In genomic region chr13:100523698-100524097, GRCm38 (mm10) we compare ENCODE assay signal across 33 mouse cellular contexts. TPM values are rescaled to one million over a fixed set of nuclear protein-coding genes. Genes with fewer than 3 reads are reported as not detected.
"Had no signal": no experiment of that assay in that cellular context is flagged by ENCODE, and none has a peak within 500 bp of the region (broad histone marks: within the 10 kb centered on the region; RNA-seq: fewer than 3 reads in every experiment).

No protein-coding gene starts in this region.

- H3K36me3 ChIP-seq: limb, embryonic 10.5 days; limb, embryonic 12.5 days; limb, embryonic 13.5 days; limb, embryonic 15.5 days; liver, embryonic 13.5 days; liver, embryonic 15.5 days; lung, embryonic 15.5 days; midbrain, embryonic 10.5 days; midbrain, embryonic 12.5 days; midbrain, embryonic 13.5 days; midbrain, embryonic 15.5 days; neural tube, embryonic 12.5 days had no signal

- H3K27ac ChIP-seq: left cerebral cortex, adult 2 months; limb, embryonic 10.5 days; limb, embryonic 12.5 days; limb, embryonic 13.5 days; limb, embryonic 15.5 days; liver, embryonic 13.5 days; liver, embryonic 14.5 days; liver, embryonic 15.5 days; lung, embryonic 15.5 days; macrophage; midbrain, embryonic 10.5 days; midbrain, embryonic 12.5 days; midbrain, embryonic 13.5 days; midbrain, embryonic 15.5 days; neural tube, embryonic 12.5 days had no signal

- ATAC-seq: lung, postnatal 0 days; midbrain, embryonic 15.5 days; midbrain, embryonic 16.5 days had no signal

- H3K9ac ChIP-seq: limb, embryonic 12.5 days; limb, embryonic 13.5 days; limb, embryonic 15.5 days; liver, embryonic 13.5 days; liver, embryonic 14.5 days; liver, embryonic 15.5 days; lung, embryonic 14.5 days; lung, embryonic 15.5 days; midbrain, embryonic 12.5 days; midbrain, embryonic 13.5 days; midbrain, embryonic 15.5 days; neural tube, embryonic 12.5 days had no signal

- H3K4me2 ChIP-seq: limb, embryonic 12.5 days; limb, embryonic 13.5 days; limb, embryonic 15.5 days; liver, embryonic 11.5 days; liver, embryonic 13.5 days; liver, embryonic 15.5 days; lung, embryonic 14.5 days; lung, embryonic 15.5 days; midbrain, embryonic 11.5 days; midbrain, embryonic 12.5 days; midbrain, embryonic 13.5 days; midbrain, embryonic 15.5 days; neural tube, embryonic 12.5 days had no signal

- DNase-seq: left cerebral cortex, postnatal 4 days; liver, embryonic 13.5 days; lung, adult 18-20 months; lung, adult 2 months; lung, embryonic 14.5 days; lung, postnatal 10 days; lung, postnatal 14 days; lung, postnatal 36 days; lung, postnatal 4 days; midbrain, embryonic 14.5 days had no signal

- H3K4me1 ChIP-seq: limb, embryonic 15.5 days; lung, embryonic 15.5 days; midbrain, embryonic 10.5 days; midbrain, embryonic 12.5 days; midbrain, embryonic 13.5 days; midbrain, embryonic 15.5 days; neural tube, embryonic 12.5 days had no signal

- H3K4me3 ChIP-seq: left cerebral cortex, adult 2 months; limb, embryonic 10.5 days; limb, embryonic 12.5 days; limb, embryonic 13.5 days; limb, embryonic 15.5 days; liver, embryonic 13.5 days; liver, embryonic 15.5 days; lung, embryonic 15.5 days; megakaryocyte, embryonic 14.5 days; midbrain, embryonic 10.5 days; midbrain, embryonic 12.5 days; midbrain, embryonic 13.5 days; midbrain, embryonic 15.5 days; myocyte; neural tube, embryonic 12.5 days had no signal

- H3K9me3 ChIP-seq: limb, embryonic 10.5 days; limb, embryonic 12.5 days; limb, embryonic 13.5 days; limb, embryonic 15.5 days; liver, embryonic 13.5 days; liver, embryonic 15.5 days; lung, embryonic 15.5 days; megakaryocyte, embryonic 14.5 days; midbrain, embryonic 10.5 days; midbrain, embryonic 12.5 days; midbrain, embryonic 13.5 days; midbrain, embryonic 15.5 days; neural tube, embryonic 12.5 days had no signal

- H3K27me3 ChIP-seq: limb, embryonic 12.5 days; limb, embryonic 13.5 days; limb, embryonic 15.5 days; liver, embryonic 13.5 days; liver, embryonic 15.5 days; lung, embryonic 15.5 days; midbrain, embryonic 12.5 days; midbrain, embryonic 13.5 days; midbrain, embryonic 15.5 days; neural tube, embryonic 12.5 days had no signal

RNA-seq across cellular contexts. Expression of gene Ocln, which starts 28.8 kb away (rescaled TPM):
- total RNA-seq: megakaryocyte, adult 5-6 weeks; megakaryocyte-erythroid progenitor cell, adult 5-6 weeks; monocyte, adult 5-6 weeks had no signal
- polyA plus RNA-seq: macrophage had no signal
